Mouse (Mus musculus) kidney, embryonic 14.5 days (tissue): ENCODE measurements around the gene Tmem216. TPM values are rescaled to one million over a fixed set of nuclear protein-coding genes. Genes with fewer than 3 reads are reported as not detected.

Experiments used
- polyA plus RNA-seq: library from polyadenylated mRNA; unstranded; fragments of >200 nt; fragmentation: Nextera tagmentation; extraction: Ambion mirVana; gene quantifications from 2 replicates; pipeline ENCODE4 v1.2.1, GENCODE M21; 2014

Tmem216 gene
- polyA plus RNA-seq, 1 experiment from 2014 or later: 57.6 TPM

Other genes with a start within 250 kb of the Tmem216 start
- gene Syt7, start 167.1 kb downstream of the Tmem216 start, polyA plus RNA-seq: 2.1 and 2.3 TPM in 2 replicates
- gene Lrrc10b, start 98.8 kb downstream of the Tmem216 start, polyA plus RNA-seq: 0.91 and 1.0 TPM in 2 replicates
- gene Ppp1r32, start 73.3 kb downstream of the Tmem216 start, polyA plus RNA-seq: not detected in 2 replicates
- 40.7 and 63.0 TPM in 2 replicates for gene Cpsf7, start 31.0 kb downstream of the Tmem216 start, polyA plus RNA-seq
- 65.1 and 65.6 TPM in 2 replicates for gene Sdhaf2, start 30.1 kb downstream of the Tmem216 start, polyA plus RNA-seq
- 10.5 and 14.1 TPM in 2 replicates for gene Cyb561a3, start 20.9 kb upstream of the Tmem216 start, polyA plus RNA-seq
- gene Tmem138, start 21.1 kb upstream of the Tmem216 start, polyA plus RNA-seq: 57.9 and 59.2 TPM in 2 replicates
- 238 and 353 TPM in 2 replicates for gene Ddb1, start 49.1 kb upstream of the Tmem216 start, polyA plus RNA-seq
- 21.5 and 30.0 TPM in 2 replicates for gene Tkfc, start 49.4 kb upstream of the Tmem216 start, polyA plus RNA-seq
- 1.2 and 2.0 TPM in 2 replicates for gene Vwce, start 78.0 kb upstream of the Tmem216 start, polyA plus RNA-seq
- not detected in 2 replicates for gene Pga5, start 121.8 kb upstream of the Tmem216 start, polyA plus RNA-seq
- gene Vps37c, start 132.5 kb upstream of the Tmem216 start, polyA plus RNA-seq: 18.9 and 31.7 TPM in 2 replicates
- 0.46 and 0.61 TPM in 2 replicates for gene Cd5, start 182.8 kb upstream of the Tmem216 start, polyA plus RNA-seq